Mouse (Mus musculus): ENCODE data around the gene Fat4. TPM values are rescaled to one million over a fixed set of nuclear protein-coding genes. Genes with fewer than 3 reads are reported as not detected.

Gene Fat4
- polyA plus RNA-seq, 1 experiment: 1.0 TPM

GRCm38 (mm10) chr3:38885481-38886001 is 1.2 kb upstream of the Fat4 start:
- no peaks in the 10 kb centered on the region for H3K27me3 ChIP-seq (ENCODE audit: control insufficient read depth, insufficient read depth, low read length)
- no peak for TF ChIP-seq CTCF (IDR thresholded peaks at IDR 0.05; ENCODE audit: control insufficient read depth, insufficient read depth, insufficient replicate concordance, low read depth, low read length)
- no peak for TF ChIP-seq POLR2A (IDR thresholded peaks at IDR 0.05; ENCODE audit: control insufficient read depth, low read depth, low read length)
- no peak overlapping the region for H3K27ac ChIP-seq (ENCODE audit: control insufficient read depth, insufficient read depth, low read depth, low read length)

GRCm38 (mm10) chr3:38886061-38886821 is 499 bp upstream of the Fat4 start:
- H3K36me3 ChIP-seq (ENCODE audit: control insufficient read depth, insufficient read depth, low read length): no peaks in the 10 kb centered on the region
- TF ChIP-seq CTCF (IDR thresholded peaks at IDR 0.05; ENCODE audit: control insufficient read depth, insufficient read depth, insufficient replicate concordance, low read depth, low read length) (no peak), POLR2A (IDR thresholded peaks at IDR 0.05; ENCODE audit: control insufficient read depth, low read depth, low read length) (no peak)
- H3K4me1 ChIP-seq (ENCODE audit: control insufficient read depth, insufficient read depth, low read length): peaks cover 11% of the 10 kb centered on the region
- no peaks in the 10 kb centered on the region for H3K27me3 ChIP-seq (ENCODE audit: control insufficient read depth, insufficient read depth, low read length)
- peak overlapping the region; percentile 77 for H3K4me3 ChIP-seq (ENCODE audit: control insufficient read depth, low read depth, low read length)
- no peak overlapping the region for H3K27ac ChIP-seq (ENCODE audit: control insufficient read depth, insufficient read depth, low read depth, low read length)

More at GRCm38 (mm10) chr3:38885481-38886001, 1.2 kb upstream of the Fat4 start:
- H3K4me1 ChIP-seq (ENCODE audit: control insufficient read depth, insufficient read depth, low read length): peaks cover 11% of the 10 kb centered on the region
- no peaks in the 10 kb centered on the region for H3K36me3 ChIP-seq (ENCODE audit: control insufficient read depth, insufficient read depth, low read length)
- peak overlapping the region; percentile 77 for H3K4me3 ChIP-seq (ENCODE audit: control insufficient read depth, low read depth, low read length)

- H3K36me3 ChIP-seq (ENCODE audit: control insufficient read depth, insufficient read depth, low read length): no peaks in the 10 kb centered on the region
- H3K4me1 ChIP-seq (ENCODE audit: control insufficient read depth, insufficient read depth, low read length): peaks cover 11% of the 10 kb centered on the region
- no peaks in the 10 kb centered on the region for H3K27me3 ChIP-seq (ENCODE audit: control insufficient read depth, insufficient read depth, low read length)
- peak overlapping the region; percentile 18 for H3K4me3 ChIP-seq (ENCODE audit: control insufficient read depth, low read depth, low read length)
- H3K27ac ChIP-seq (ENCODE audit: control insufficient read depth, insufficient read depth, low read depth, low read length): no peak overlapping the region
- TF ChIP-seq POLR2A (IDR thresholded peaks at IDR 0.05; ENCODE audit: control insufficient read depth, low read depth, low read length) (no peak), CTCF (IDR thresholded peaks at IDR 0.05; ENCODE audit: control insufficient read depth, insufficient read depth, insufficient replicate concordance, low read depth, low read length) (no peak; the same call in 1 of the 2 replicates)
Measured at GRCm38 (mm10) chr3:38887381-38887991, 746 bp downstream of the Fat4 start.

- H3K36me3 ChIP-seq (ENCODE audit: control insufficient read depth, insufficient read depth, low read length): no peaks in the 10 kb centered on the region
- H3K4me3 ChIP-seq (ENCODE audit: control insufficient read depth, low read depth, low read length): peak overlapping the region; percentile 18
- TF ChIP-seq POLR2A (IDR thresholded peaks at IDR 0.05; ENCODE audit: control insufficient read depth, low read depth, low read length) (no peak), CTCF (IDR thresholded peaks at IDR 0.05; ENCODE audit: control insufficient read depth, insufficient read depth, insufficient replicate concordance, low read depth, low read length) (no peak; the same call in 1 of the 2 replicates)
- H3K27me3 ChIP-seq (ENCODE audit: control insufficient read depth, insufficient read depth, low read length): no peaks in the 10 kb centered on the region
- no peak overlapping the region for H3K27ac ChIP-seq (ENCODE audit: control insufficient read depth, insufficient read depth, low read depth, low read length)
- peaks cover 11% of the 10 kb centered on the region for H3K4me1 ChIP-seq (ENCODE audit: control insufficient read depth, insufficient read depth, low read length)
Measured at GRCm38 (mm10) chr3:38888111-38888510, 1.4 kb downstream of the Fat4 start.

GRCm38 (mm10) chr3:38892791-38893224 is 6.1 kb downstream of the Fat4 start:
- Histone ChIP-seq H3K27me3 (ENCODE audit: control insufficient read depth, insufficient read depth, low read length) (no peaks in the 10 kb centered on the region), H3K27ac (ENCODE audit: control insufficient read depth, insufficient read depth, low read depth, low read length) (no peak overlapping the region), H3K4me3 (ENCODE audit: control insufficient read depth, low read depth, low read length) (no peak overlapping the region), H3K4me1 (ENCODE audit: control insufficient read depth, insufficient read depth, low read length) (peaks cover 4% of the 10 kb centered on the region; the same call in 1 of the 2 replicates), H3K36me3 (ENCODE audit: control insufficient read depth, insufficient read depth, low read length) (no peaks in the 10 kb centered on the region)
- TF ChIP-seq CTCF (IDR thresholded peaks at IDR 0.05; ENCODE audit: control insufficient read depth, insufficient read depth, insufficient replicate concordance, low read depth, low read length) (no peak), POLR2A (IDR thresholded peaks at IDR 0.05; ENCODE audit: control insufficient read depth, low read depth, low read length) (no peak)

GRCm38 (mm10) chr3:38900839-38901238 is 14.1 kb downstream of the Fat4 start:
- H3K4me3 ChIP-seq (ENCODE audit: control insufficient read depth, low read depth, low read length): no peak overlapping the region
- no peaks in the 10 kb centered on the region for H3K27me3 ChIP-seq (ENCODE audit: control insufficient read depth, insufficient read depth, low read length)
- no peaks in the 10 kb centered on the region for H3K36me3 ChIP-seq (ENCODE audit: control insufficient read depth, insufficient read depth, low read length)
- H3K4me1 ChIP-seq (ENCODE audit: control insufficient read depth, insufficient read depth, low read length): no peaks in the 10 kb centered on the region
- H3K27ac ChIP-seq (ENCODE audit: control insufficient read depth, insufficient read depth, low read depth, low read length): no peak overlapping the region
- TF ChIP-seq POLR2A (IDR thresholded peaks at IDR 0.05; ENCODE audit: control insufficient read depth, low read depth, low read length): no peak

GRCm38 (mm10) chr3:38906832-38907231 is 20.1 kb downstream of the Fat4 start:
- no peaks in the 10 kb centered on the region for H3K27me3 ChIP-seq (ENCODE audit: control insufficient read depth, insufficient read depth, low read length)
- no peak overlapping the region for H3K4me3 ChIP-seq (ENCODE audit: control insufficient read depth, low read depth, low read length)
- no peaks in the 10 kb centered on the region for H3K36me3 ChIP-seq (ENCODE audit: control insufficient read depth, insufficient read depth, low read length)
- H3K27ac ChIP-seq (ENCODE audit: control insufficient read depth, insufficient read depth, low read depth, low read length): no peak overlapping the region
- TF ChIP-seq CTCF (IDR thresholded peaks at IDR 0.05; ENCODE audit: control insufficient read depth, insufficient read depth, insufficient replicate concordance, low read depth, low read length): no peak
- no peak for TF ChIP-seq POLR2A (IDR thresholded peaks at IDR 0.05; ENCODE audit: control insufficient read depth, low read depth, low read length)
- no peaks in the 10 kb centered on the region for H3K4me1 ChIP-seq (ENCODE audit: control insufficient read depth, insufficient read depth, low read length)
